Mouse (Mus musculus): Measurements from ENCODE around the gene 1700029I15Rik. TPM values are rescaled to one million over a fixed set of nuclear protein-coding genes. Genes with fewer than 3 reads are reported as not detected.

Gene 1700029I15Rik
- polyA plus RNA-seq, 1 experiment from 2014 or later: 3.5 TPM

GRCm38 (mm10) chr2:92426426-92426825 is 44.1 kb downstream of the 1700029I15Rik start:
- Histone ChIP-seq H3K27ac (ENCODE audit: low read length) (peak overlapping the region; percentile 89), H3K4me3 (replicated peaks; ENCODE audit: low read length) (no peak overlapping the region), H3K36me3 (ENCODE audit: control insufficient read depth, insufficient read depth, low read length) (0 out of 2 replicates have a peak, but pooled peaks cover 8% of the 10 kb centered on the region), H3K4me1 (ENCODE audit: control insufficient read depth, insufficient read depth, low read length) (peaks cover 64% of the 10 kb centered on the region), H3K9me3 (replicated peaks; ENCODE audit: control insufficient read depth, low read length) (no peaks in the 10 kb centered on the region), H3K27me3 (ENCODE audit: control insufficient read depth, insufficient read depth, low read length) (no peaks in the 10 kb centered on the region), H3K9ac (ENCODE audit: low read length) (0 out of 2 replicates have a peak overlapping the region, but pooled peaks have one; percentile 31), H3K4me2 (ENCODE audit: low read depth, low read length) (no peak overlapping the region)
- ATAC-seq (ENCODE audit: insufficient read depth, low FRiP score): no peak
- 55% methylated on average over 3 of the region's 3 CpGs for WGBS

GRCm38 (mm10) chr2:92427882-92428281 is 45.5 kb downstream of the 1700029I15Rik start:
- ATAC-seq (ENCODE audit: insufficient read depth, low FRiP score): peak; percentile 81
- no peaks in the 10 kb centered on the region for H3K36me3 ChIP-seq (ENCODE audit: control insufficient read depth, insufficient read depth, low read length)
- no peaks in the 10 kb centered on the region for H3K9me3 ChIP-seq (replicated peaks; ENCODE audit: control insufficient read depth, low read length)
- H3K27me3 ChIP-seq (ENCODE audit: control insufficient read depth, insufficient read depth, low read length): no peaks in the 10 kb centered on the region
- H3K4me2 ChIP-seq (ENCODE audit: low read depth, low read length): 0 out of 2 replicates have a peak overlapping the region, but pooled peaks have one; percentile 7
- peak overlapping the region; percentile 3; the same call in 1 of the 2 replicates for H3K9ac ChIP-seq (ENCODE audit: low read length)
- 24% methylated on average over 6 of the region's 6 CpGs for WGBS
- H3K4me1 ChIP-seq (ENCODE audit: control insufficient read depth, insufficient read depth, low read length): peaks cover 78% of the 10 kb centered on the region
- peak overlapping the region; percentile 89 for H3K27ac ChIP-seq (ENCODE audit: low read length)
- H3K4me3 ChIP-seq (replicated peaks; ENCODE audit: low read length): no peak overlapping the region

- no peaks in the 10 kb centered on the region for H3K36me3 ChIP-seq (ENCODE audit: control insufficient read depth, insufficient read depth, low read length)
- H3K4me2 ChIP-seq (ENCODE audit: low read depth, low read length): no peak overlapping the region
- no peak overlapping the region for H3K4me3 ChIP-seq (replicated peaks; ENCODE audit: low read length)
- H3K27me3 ChIP-seq (ENCODE audit: control insufficient read depth, insufficient read depth, low read length): no peaks in the 10 kb centered on the region
- peak overlapping the region; percentile 19; the same call in 1 of the 2 replicates for H3K27ac ChIP-seq (ENCODE audit: low read length)
- ATAC-seq (ENCODE audit: insufficient read depth, low FRiP score): no peak
- H3K9me3 ChIP-seq (replicated peaks; ENCODE audit: control insufficient read depth, low read length): no peaks in the 10 kb centered on the region
- WGBS: 70% methylated on average over 2 of the region's 2 CpGs
- 0 out of 2 replicates have a peak overlapping the region, but pooled peaks have one; percentile 23 for H3K9ac ChIP-seq (ENCODE audit: low read length)
- H3K4me1 ChIP-seq (ENCODE audit: control insufficient read depth, insufficient read depth, low read length): peaks cover 78% of the 10 kb centered on the region
These were observed 47.8 kb downstream of the 1700029I15Rik start for GRCm38 (mm10) chr2:92430089-92430488.

- ATAC-seq (ENCODE audit: insufficient read depth, low FRiP score): peak; percentile 18; the same call in 1 of the 2 replicates
- Histone ChIP-seq H3K9me3 (replicated peaks; ENCODE audit: control insufficient read depth, low read length) (no peaks in the 10 kb centered on the region), H3K36me3 (ENCODE audit: control insufficient read depth, insufficient read depth, low read length) (no peaks in the 10 kb centered on the region), H3K4me3 (replicated peaks; ENCODE audit: low read length) (peak overlapping the region; percentile 75), H3K9ac (ENCODE audit: low read length) (peak overlapping the region; percentile 82), H3K27me3 (ENCODE audit: control insufficient read depth, insufficient read depth, low read length) (no peaks in the 10 kb centered on the region), H3K4me2 (ENCODE audit: low read depth, low read length) (peak overlapping the region; percentile 92), H3K27ac (ENCODE audit: low read length) (peak overlapping the region; percentile 76), H3K4me1 (ENCODE audit: control insufficient read depth, insufficient read depth, low read length) (peaks cover 70% of the 10 kb centered on the region)
- WGBS: 45% methylated on average over 21 of the region's 21 CpGs
These were observed 48.6 kb downstream of the 1700029I15Rik start for GRCm38 (mm10) chr2:92430723-92431541.

- Histone ChIP-seq H3K4me2 (ENCODE audit: low read depth, low read length) (peak overlapping the region; percentile 92), H3K27me3 (ENCODE audit: control insufficient read depth, insufficient read depth, low read length) (no peaks in the 10 kb centered on the region), H3K4me3 (replicated peaks; ENCODE audit: low read length) (peak overlapping the region; percentile 75), H3K4me1 (ENCODE audit: control insufficient read depth, insufficient read depth, low read length) (peaks cover 63% of the 10 kb centered on the region), H3K36me3 (ENCODE audit: control insufficient read depth, insufficient read depth, low read length) (no peaks in the 10 kb centered on the region), H3K27ac (ENCODE audit: low read length) (peak overlapping the region; percentile 76), H3K9me3 (replicated peaks; ENCODE audit: control insufficient read depth, low read length) (no peaks in the 10 kb centered on the region), H3K9ac (ENCODE audit: low read length) (peak overlapping the region; percentile 82)
- 31% methylated on average over 11 of the region's 11 CpGs for WGBS
- ATAC-seq (ENCODE audit: insufficient read depth, low FRiP score): no peak
These were observed 49.4 kb downstream of the 1700029I15Rik start for GRCm38 (mm10) chr2:92431611-92432179.

GRCm38 (mm10) chr2:92432299-92433295 is 50.3 kb downstream of the 1700029I15Rik start:
- Histone ChIP-seq H3K9me3 (replicated peaks; ENCODE audit: control insufficient read depth, low read length) (no peaks in the 10 kb centered on the region), H3K36me3 (ENCODE audit: control insufficient read depth, insufficient read depth, low read length) (no peaks in the 10 kb centered on the region), H3K4me3 (replicated peaks; ENCODE audit: low read length) (peak overlapping the region; percentile 75), H3K27me3 (ENCODE audit: control insufficient read depth, insufficient read depth, low read length) (no peaks in the 10 kb centered on the region), H3K4me2 (ENCODE audit: low read depth, low read length) (peak overlapping the region; percentile 92), H3K4me1 (ENCODE audit: control insufficient read depth, insufficient read depth, low read length) (peaks cover 55% of the 10 kb centered on the region), H3K27ac (ENCODE audit: low read length) (peak overlapping the region; percentile 76), H3K9ac (ENCODE audit: low read length) (peak overlapping the region; percentile 82)
- 30% methylated on average over 17 of the region's 17 CpGs for WGBS
- no peak for ATAC-seq (ENCODE audit: insufficient read depth, low FRiP score)

- Histone ChIP-seq H3K9me3 (replicated peaks; ENCODE audit: control insufficient read depth, low read length) (no peaks in the 10 kb centered on the region), H3K4me1 (ENCODE audit: control insufficient read depth, insufficient read depth, low read length) (peaks cover 43% of the 10 kb centered on the region), H3K4me3 (replicated peaks; ENCODE audit: low read length) (peak within 1 kb of the TSS; percentile 75), H3K27ac (ENCODE audit: low read length) (peak within 1 kb of the TSS; percentile 76), H3K27me3 (ENCODE audit: control insufficient read depth, insufficient read depth, low read length) (no peaks in the 10 kb centered on the region), H3K4me2 (ENCODE audit: low read depth, low read length) (peak within 1 kb of the TSS; percentile 92), H3K9ac (ENCODE audit: low read length) (peak within 1 kb of the TSS; percentile 82), H3K36me3 (ENCODE audit: control insufficient read depth, insufficient read depth, low read length) (no peaks in the 10 kb centered on the region)
- under 1% methylated on average over 76 of the region's 76 CpGs for WGBS
- ATAC-seq (ENCODE audit: insufficient read depth, low FRiP score): peak; percentile 98
These were observed 51.4 kb downstream of the 1700029I15Rik start, which contains the start of gene Cry2 for GRCm38 (mm10) chr2:92433578-92434374. Gene Cry2 (minus strand): TSS chr2:92434043.

GRCm38 (mm10) chr2:92434375-92434745 is 52.0 kb downstream of the 1700029I15Rik start:
- 5% methylated on average over 12 of the region's 12 CpGs for WGBS
- Histone ChIP-seq H3K27me3 (ENCODE audit: control insufficient read depth, insufficient read depth, low read length) (no peaks in the 10 kb centered on the region), H3K4me2 (ENCODE audit: low read depth, low read length) (peak overlapping the region; percentile 82), H3K36me3 (ENCODE audit: control insufficient read depth, insufficient read depth, low read length) (no peaks in the 10 kb centered on the region), H3K4me3 (replicated peaks; ENCODE audit: low read length) (peak overlapping the region; percentile 58), H3K27ac (ENCODE audit: low read length) (peak overlapping the region; percentile 52), H3K4me1 (ENCODE audit: control insufficient read depth, insufficient read depth, low read length) (peaks cover 39% of the 10 kb centered on the region), H3K9ac (ENCODE audit: low read length) (peak overlapping the region; percentile 69), H3K9me3 (replicated peaks; ENCODE audit: control insufficient read depth, low read length) (no peaks in the 10 kb centered on the region)
- ATAC-seq (ENCODE audit: insufficient read depth, low FRiP score): no peak

Data from stomach, embryonic 16.5 days (tissue).